Mouse (Mus musculus) ovary, postnatal 10 days (tissue): ENCODE results near the gene Anks1b.

ENCODE experiments used
- DNase-seq: peaks from one replicate; pipeline ENCODE4 v3.0.0; 2022; ENCODE audit warnings: low spot score

The Anks1b gene

DNA sequence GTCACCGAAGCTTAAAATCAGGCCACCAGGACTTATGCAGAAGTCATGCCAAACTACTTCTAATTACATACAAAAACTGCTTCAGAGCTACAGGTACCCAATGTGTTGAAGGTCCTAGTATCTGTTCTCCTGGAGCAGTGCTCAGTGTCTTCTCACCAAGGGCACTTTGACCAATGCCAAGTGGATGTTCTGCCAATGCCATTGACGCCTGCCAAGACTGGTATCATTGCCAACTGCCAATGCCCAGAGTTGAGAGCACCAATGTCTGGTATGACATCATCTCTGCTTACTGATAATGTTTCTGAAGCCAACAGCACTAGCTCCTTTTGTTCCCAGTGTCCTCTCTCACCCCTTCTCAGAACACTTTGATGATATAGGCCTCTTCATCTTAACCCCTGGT is 793.4 kb downstream of the Anks1b start:
- no peak for DNase-seq

GRCm38 (mm10) chr10:90670291-90670690 is 797.0 kb downstream of the Anks1b start:
- no peak for DNase-seq

- no peak for DNase-seq
Observed at GRCm38 (mm10) chr10:90672135-90672534, 798.8 kb downstream of the Anks1b start.

DNA sequence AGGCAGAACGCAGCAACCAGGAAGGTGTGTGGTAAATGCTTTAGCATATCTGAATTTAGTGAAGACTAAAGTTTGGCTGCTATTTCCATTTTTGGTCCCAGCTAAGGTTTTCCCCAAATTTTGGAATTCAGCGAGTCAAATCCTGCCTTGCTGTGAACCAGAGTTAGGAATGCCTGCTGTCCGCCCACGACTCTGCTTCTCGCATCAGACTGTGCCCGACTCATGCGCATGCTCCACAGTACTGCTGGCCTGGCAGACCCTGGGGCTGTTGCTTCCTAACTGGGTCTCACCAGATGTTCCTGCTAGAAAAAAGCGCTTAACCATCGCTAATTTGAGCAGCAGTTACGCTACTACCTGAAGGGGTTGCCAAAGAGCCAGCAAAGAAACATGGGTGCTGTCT is 801.1 kb downstream of the Anks1b start:
- no peak for DNase-seq

DNA sequence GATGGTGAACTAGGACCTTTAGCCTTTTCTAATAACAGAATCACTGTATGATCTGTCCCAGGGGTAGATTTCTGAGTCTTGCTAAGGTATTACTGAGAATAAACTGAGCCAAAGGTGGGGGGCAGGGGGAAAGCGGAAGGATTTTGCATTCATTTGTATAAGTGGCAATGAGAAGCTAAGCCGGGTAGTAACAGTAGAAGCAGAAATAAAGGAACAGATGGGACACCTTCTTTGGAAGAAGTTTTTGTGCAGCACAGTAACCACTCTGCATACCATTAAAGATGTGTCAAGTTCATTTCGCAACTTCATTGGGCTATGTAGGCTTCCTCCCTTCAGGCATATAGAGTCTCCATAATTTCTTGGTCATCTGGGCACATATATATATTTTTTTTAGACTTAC is 804.1 kb downstream of the Anks1b start:
- no peak for DNase-seq

DNA sequence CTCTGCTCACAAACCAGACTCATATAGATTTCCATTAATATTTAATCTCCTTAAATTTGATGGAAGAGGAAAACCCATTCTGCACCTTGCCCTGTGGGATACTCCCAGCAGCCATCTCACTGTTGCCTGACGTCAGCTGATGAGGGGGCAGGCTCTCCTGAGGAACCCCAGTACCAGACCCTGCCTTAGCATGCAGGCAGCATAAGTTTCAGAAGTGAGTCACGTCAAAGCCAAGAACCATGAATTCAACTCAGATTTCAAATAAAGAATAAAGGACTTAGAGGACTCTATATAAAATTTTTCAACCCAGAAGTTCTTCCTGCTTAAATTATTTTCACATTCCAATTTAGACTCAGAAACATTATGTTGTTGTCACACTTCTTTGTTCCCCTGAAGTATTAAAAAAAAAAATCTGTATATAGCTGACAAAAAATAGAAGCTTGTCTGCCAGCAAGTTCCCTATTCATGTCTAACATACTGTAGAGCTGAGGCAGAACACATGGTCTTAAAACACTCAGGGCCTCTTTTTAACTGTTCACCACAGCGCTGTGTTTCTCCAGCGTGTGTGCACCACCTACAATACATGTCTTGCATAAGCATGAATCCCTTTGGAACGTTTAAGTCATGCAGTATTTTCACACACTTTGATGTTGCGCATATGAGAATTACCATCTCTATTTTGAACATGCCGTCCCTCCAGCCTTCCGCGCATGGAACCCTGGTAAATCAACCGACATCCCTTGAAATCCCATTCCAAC is 806.6 kb downstream of the Anks1b start:
- DNase-seq: no peak

DNA sequence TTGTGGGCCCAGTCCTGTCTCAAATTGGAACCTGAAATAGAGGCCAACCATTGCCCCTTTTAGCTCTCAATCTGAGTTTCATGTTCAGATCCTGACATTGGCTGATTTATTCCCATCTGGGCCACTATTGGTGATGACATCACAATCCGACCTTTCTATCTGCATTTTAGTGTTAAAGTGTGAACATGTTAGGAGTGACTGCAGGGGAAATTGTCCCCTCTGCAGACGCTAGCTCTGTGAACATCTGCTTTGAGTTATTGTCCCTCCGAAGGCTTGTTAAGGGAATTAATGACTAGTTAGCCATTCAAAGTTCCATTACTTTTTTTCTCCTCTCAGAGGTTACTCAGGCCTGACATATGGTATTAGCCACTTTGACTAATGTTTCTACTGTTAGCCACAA is 810.5 kb downstream of the Anks1b start:
- DNase-seq: no peak

GRCm38 (mm10) chr10:90685367-90685766 is 812.1 kb downstream of the Anks1b start:
- no peak for DNase-seq

DNA sequence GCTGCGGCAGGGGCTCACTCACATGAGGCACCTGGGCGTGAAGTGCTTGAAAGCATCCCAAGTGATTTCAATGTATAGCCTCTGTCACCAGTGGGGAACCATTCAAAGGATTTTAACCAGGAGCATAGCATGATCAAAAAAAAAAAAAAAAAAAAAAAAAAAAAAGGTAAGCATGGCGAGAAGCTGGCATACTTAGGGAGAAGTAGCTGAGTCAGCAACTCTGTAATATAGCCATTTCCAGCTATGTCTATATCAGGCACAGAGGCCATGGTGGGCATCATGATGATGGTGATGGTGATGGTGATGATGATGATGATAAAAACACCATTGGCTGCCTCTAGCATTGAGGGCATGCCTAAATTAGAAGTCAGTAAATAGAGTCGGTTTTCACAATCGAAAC is 814.8 kb downstream of the Anks1b start:
- no peak for DNase-seq

- no peak for DNase-seq
Observed at GRCm38 (mm10) chr10:90688696-90689252, 815.5 kb downstream of the Anks1b start.

GRCm38 (mm10) chr10:90689854-90690513 is 816.7 kb downstream of the Anks1b start:
- peak; percentile 11 for DNase-seq

- DNase-seq: no peak
Observed at GRCm38 (mm10) chr10:90696687-90697086, 823.4 kb downstream of the Anks1b start.

GRCm38 (mm10) chr10:90697413-90697812 is 824.1 kb downstream of the Anks1b start:
- no peak for DNase-seq

GRCm38 (mm10) chr10:90699211-90699610 is 825.9 kb downstream of the Anks1b start:
- DNase-seq: no peak

DNA sequence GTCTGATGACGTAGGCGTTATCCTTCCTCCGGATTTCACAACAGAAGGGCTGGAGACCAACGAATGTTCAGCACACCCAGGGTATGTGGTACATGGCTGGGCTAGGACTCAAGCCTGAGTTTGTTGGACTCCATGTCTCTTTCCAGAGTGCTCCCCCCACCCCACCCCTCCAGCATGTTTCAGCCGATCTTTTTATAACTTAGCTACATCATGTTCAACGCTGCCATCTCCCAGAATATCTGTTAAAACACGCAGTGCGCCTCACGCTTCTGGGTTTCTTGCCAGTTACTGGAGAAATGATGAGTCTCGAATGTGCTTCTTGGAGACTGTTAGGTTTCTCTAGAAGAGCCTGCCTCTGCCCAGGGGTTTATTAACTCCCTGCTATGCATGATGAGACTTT is 831.3 kb downstream of the Anks1b start:
- DNase-seq: no peak

GRCm38 (mm10) chr10:90708822-90709601 is 835.7 kb downstream of the Anks1b start:
- DNase-seq: no peak

- no peak for DNase-seq
Observed at GRCm38 (mm10) chr10:90709602-90709931, 836.3 kb downstream of the Anks1b start.

DNA sequence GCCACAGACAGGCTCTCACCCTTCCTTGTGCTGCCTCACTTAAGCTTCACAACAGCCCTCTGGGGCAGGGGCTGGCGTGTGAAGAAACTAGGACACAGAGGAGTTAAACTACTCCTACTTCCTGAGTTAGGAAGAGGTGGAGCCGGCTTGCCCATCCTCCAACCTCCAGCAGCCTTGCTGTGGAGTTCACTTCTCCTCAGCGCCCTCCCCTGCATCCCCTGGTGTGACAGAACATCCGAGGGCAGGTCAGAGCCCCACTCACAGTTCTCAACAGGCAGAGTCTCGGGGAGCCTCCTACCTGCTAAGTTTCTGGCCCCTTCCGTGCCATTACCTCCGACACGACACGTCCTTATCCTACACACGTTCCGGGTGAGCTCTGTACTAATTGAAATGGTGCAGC is 844.7 kb downstream of the Anks1b start:
- DNase-seq: no peak

GRCm38 (mm10) chr10:90718684-90719083 is 845.4 kb downstream of the Anks1b start:
- no peak for DNase-seq

- no peak for DNase-seq
Observed at GRCm38 (mm10) chr10:90719996-90720395, 846.7 kb downstream of the Anks1b start.

GRCm38 (mm10) chr10:90723071-90723494 is 849.8 kb downstream of the Anks1b start:
- no peak for DNase-seq

- DNase-seq: no peak
Observed at GRCm38 (mm10) chr10:90723941-90724341, 850.6 kb downstream of the Anks1b start.

- no peak for DNase-seq
Observed at GRCm38 (mm10) chr10:90724931-90725330, 851.6 kb downstream of the Anks1b start.
